Mouse (Mus musculus): ENCODE data around the gene Mug1.
"Not testable (repeated sequence)": the region's sequence is repeated elsewhere in the genome, so short reads cannot be mapped to it uniquely, and the experiment has no call there.

The Mug1 gene

GRCm38 (mm10) chr6:121838271-121838670, at the start of gene Mug1:
TSS of gene Mug1 (plus strand) at chr6:121838541.
- DNase-seq (ENCODE audit: low spot score) = not testable (repeated sequence)

- DNase-seq (ENCODE audit: low spot score) = no peak
Measured at GRCm38 (mm10) chr6:121828034-121828433, 10.3 kb upstream of the Mug1 start.

GRCm38 (mm10) chr6:121836361-121836760, 2.0 kb upstream of the Mug1 start:
- DNase-seq (ENCODE audit: low spot score) = no peak

DNA sequence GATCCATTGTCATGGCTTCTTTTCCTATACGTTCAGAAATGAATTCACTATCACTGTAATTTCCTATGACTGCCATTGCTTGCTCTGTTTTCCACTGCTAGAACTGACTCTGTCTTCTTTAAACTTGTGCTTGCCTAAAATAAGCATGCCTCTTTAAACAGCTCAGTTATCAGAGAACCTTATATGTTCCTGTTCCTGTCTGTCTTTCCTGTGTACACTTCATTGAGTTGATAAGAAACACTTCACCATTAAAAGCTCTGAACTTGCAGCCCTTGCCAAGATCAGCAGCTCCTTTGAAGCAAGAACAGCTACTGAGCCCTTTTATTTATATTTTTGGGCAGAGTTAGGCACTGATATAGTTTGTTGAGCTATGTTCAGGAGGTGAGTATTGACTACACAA, 10.0 kb downstream of the Mug1 start:
- DNase-seq (ENCODE audit: low spot score) = no peak

Data from embryo, embryonic 10 days (tissue).